Mouse (Mus musculus) embryonic fibroblast, embryonic 13.5 days (primary cell): ENCODE data around the gene Traf2.

Experiments
- CTCF ChIP-seq: IDR thresholded peaks from 2 replicates; pipeline ENCODE4 v1.5.1; 2011; ENCODE audit warnings: mild to moderate bottlenecking, control low read depth, low read length, moderate library complexity, borderline replicate concordance; ENCODE audit not compliant: insufficient read depth
- POLR2A ChIP-seq: IDR thresholded peaks from 2 replicates; pipeline ENCODE4 v1.6.1; 2011; ENCODE audit warnings: low read depth, mild to moderate bottlenecking, control low read depth, low read length, moderate library complexity

GRCm38 (mm10) chr2:25500071-25500575 is 46.6 kb downstream of the Traf2 start:
- TF ChIP-seq CTCF (no peak), POLR2A (no peak; the same call in 1 of the 2 replicates)
